Mouse (Mus musculus) thymus, adult 2 months (tissue): ENCODE data around the gene Rad51b.

Experiments used
- CTCF ChIP-seq: fragments of 200-500 bp; IDR thresholded peaks from 2 replicates; pipeline ENCODE4 v1.5.1; 2012; ENCODE audit warnings: mild to moderate bottlenecking, control low read depth, low read length, moderate library complexity, borderline replicate concordance; ENCODE audit not compliant: control insufficient read depth, poor library complexity, insufficient read depth; ENCODE audit errors: extremely low read depth
- POLR2A ChIP-seq: fragments of 200-500 bp; IDR thresholded peaks from 2 replicates; pipeline ENCODE4 v1.6.1; 2012; ENCODE audit warnings: mild to moderate bottlenecking, low read length, control low read depth, moderate library complexity; ENCODE audit not compliant: control insufficient read depth, poor library complexity, insufficient read depth; ENCODE audit errors: extremely low read depth

DNA sequence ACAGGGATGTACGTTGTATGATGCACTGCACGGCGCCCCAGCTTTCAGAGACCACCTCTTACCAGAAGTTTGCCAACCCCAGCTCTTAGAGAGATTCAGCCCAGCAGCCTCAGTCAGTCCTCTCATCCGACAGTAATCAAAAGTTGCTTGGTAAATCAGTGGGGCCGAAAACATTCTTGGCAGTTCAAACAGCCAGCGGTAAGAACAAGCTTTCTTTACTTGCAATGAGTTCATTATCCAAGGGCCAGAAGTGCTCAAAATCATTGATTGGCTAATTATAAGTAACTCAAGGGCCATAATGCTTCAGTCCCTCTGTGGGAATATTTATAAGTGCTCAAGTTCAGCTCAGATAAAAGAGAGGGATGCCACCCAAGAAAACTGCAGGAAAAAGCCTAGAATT is 434.8 kb downstream of the Rad51b start:
- no peak for TF ChIP-seq POLR2A
- TF ChIP-seq CTCF: no peak
